Mouse (Mus musculus) inflammation-experienced regulatory T-cells (primary cell): ENCODE results near the gene S1pr4. TPM values are rescaled to one million over a fixed set of nuclear protein-coding genes. Genes with fewer than 3 reads are reported as not detected.

Source experiments
- polyA plus RNA-seq, 2 experiments: library from polyadenylated mRNA; unstranded; fragments of 100-300 nt; shearing (Covaris generic); gene quantifications; one replicate each; pipeline ENCODE4 v1.2.1; 2017

The S1pr4 gene
- 10 to 100 TPM; 59.0 to 73.6 TPM for polyA plus RNA-seq

DNA sequence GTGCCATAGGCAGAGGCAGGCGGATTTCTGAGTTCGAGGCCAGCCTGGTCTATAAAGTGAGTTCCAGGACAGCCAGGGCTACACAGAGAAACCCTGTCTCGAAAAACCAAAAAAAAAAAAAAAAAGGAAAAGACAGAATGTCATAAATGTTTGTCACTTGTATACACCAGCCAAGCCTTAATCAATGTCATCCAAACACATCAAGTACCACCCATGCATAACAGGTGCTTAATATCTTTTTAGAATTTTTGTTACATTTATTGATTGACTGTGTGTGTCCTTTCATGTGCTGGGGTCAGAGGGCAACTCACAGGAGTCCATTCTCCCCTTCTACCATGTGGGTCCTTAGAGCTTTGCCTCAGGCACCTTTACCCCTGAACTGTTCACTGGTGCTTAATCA, at the start of gene S1pr4:
Gene S1pr4 (minus strand): TSS at position 101 of the 400 bp plus-strand sequence.

DNA sequence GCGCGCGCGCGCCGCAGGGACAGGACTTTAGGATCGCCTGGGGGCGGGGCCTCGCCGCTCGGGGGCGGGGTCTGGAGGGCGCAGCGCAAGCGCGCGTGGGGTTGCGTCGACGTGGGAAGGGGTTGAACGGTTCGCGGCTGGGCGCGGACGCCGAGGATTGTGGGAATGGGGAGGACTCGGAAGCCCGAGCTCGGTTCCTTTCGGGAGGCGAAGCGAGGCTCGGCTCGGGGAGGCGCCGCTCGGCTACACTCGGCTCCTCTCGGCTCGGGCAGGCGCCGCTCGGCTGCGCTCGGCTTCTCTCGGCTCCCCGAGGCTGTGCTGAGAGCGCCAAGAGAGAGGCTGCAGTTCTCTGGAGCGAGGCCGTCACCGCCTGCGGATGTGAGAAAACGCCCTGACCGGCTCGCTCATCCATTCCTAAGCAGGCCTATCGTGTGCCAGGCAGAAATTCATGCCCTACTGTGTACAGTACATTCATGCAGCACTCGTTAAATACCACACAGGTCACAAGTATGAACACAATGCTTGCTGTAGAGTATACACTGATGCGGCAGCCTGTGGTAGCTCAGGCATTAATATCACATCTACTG, 45.3 kb upstream of the S1pr4 start, which contains the start of gene Gna11:
Gene Gna11 (minus strand): TSS at position 30 of the 587 bp plus-strand sequence.

DNA sequence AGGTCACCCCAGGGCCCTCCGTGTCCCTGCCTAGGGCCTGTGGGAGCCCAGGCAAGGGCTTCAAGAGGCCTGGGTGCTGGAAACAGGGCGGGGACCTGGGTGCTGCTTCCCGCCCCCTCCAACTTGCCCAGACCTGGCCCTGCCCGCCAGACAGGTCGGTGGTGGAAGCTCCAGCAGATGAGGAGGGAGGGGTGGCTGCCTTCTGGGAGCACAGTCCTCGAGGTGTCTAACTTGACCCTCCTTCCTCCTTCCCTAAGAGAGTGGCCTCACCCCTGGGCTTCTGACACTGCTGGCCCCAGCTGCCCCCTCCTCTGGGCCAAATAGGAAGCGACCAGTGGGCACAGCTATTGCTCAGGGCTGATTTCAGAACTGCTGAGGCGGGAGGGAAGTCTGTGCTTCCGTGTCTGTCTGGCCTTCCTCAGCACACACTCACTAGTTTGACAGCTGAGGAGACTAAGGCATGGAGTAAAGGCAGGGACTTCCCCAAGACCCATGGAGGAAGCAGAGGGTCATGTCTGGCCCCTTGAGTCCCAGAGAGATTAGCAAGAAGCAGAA, 24.2 kb upstream of the S1pr4 start, which contains the start of gene Gna15:
Gene Gna15 (minus strand): TSS at position 175 of the 555 bp plus-strand sequence.

DNA sequence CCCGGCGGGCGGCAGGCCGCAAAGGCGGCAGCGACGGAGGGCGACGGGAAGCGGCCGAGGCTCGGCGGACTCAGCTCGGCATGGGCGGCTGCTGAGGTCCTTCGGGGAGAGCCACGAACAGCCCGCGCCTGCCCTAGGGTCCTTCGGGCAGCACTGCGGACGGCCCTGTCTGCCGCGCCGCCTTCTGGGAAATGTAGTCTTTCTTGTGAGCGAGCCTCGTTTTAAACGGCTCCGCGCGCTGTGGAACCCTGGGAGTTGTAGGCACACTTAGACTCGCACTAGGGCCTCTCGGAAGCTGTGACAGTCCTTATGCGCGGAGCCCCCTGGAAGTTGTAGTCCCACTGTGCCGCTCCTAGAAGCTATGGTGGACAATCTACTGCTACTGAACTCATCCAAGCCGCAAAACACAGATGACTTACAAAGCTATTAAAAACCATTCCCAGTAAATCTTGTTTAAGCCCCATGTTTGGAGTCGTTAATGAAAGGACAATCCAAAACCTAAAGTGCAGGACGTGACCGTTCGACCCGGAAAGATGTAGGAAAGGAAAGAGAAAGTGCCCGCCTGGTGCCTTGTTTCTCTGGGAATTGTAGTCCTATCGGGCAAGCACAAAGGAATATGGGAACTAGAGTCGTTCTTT, 3.5 kb downstream of the S1pr4 start, which contains the start of gene Ncln:
Gene Ncln (minus strand): TSS at position 129 of the 638 bp plus-strand sequence.

DNA sequence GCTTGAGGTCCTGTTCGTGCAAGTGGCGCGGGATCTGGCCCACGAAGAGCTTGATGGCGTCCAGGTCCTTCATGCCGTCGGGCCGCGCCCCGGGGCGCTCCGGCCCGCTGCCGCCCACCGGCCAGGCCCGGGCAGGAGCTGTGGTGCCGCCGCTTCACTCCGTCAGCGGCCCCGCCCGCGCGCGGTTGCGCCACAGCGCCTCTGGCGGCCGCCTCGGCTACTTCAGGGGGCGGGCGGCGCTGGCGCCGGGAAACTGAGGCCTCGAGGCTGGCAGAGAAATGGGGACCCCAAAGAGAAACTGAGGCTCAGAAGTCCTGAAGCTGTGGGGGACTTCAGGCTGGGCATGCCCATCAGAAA, 17.4 kb downstream of the S1pr4 start, which contains the start of gene Celf5:
Gene Celf5 (minus strand): TSS at position 177 of the 357 bp plus-strand sequence.

DNA sequence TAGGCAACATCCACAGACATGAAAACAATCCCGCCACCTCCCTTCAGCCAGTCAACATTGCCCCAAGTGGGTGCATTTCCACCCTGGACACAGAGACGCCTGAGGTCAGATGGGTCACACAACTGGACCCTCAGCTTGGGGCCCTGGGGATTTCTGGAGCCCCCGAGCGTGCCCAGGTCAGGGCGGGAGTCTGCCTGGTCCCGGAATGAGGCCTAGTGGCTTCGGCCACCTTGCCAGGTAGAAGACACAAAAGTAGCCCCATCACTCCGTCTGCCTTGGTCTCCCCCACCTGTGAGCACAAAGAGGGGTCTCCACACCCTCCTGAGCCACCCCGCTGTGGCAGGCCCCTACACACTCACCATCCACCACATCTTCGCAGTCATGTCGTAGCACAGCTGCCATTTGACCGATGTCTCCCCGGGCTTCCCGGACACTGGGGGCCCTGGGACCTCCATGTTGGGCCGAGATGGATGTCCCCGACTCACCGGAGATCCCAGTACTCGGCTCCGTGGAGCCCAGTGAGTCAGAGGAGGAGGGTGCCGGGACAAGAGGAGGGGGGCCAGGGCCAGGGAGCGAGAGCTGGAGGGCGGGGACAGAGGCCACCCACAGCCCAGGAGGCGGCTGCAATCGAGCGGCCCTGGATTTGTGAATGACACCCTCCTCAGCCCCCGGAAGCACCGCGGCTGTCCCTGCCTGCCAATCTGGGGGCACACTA, 44.6 kb downstream of the S1pr4 start, which contains the start of gene Nfic:
Gene Nfic (minus strand): TSS at position 455 of the 715 bp plus-strand sequence.

Other genes with a start within 250 kb of the S1pr4 start
- 100 to 1,000 TPM in 1 of 2 experiments, 10 to 100 TPM in 1; 57.1 to 143 TPM for gene Matk, start 247.2 kb downstream of the S1pr4 start, polyA plus RNA-seq
- 10 to 100 TPM; 81.0 to 96.1 TPM for gene Mrpl54, start 233.2 kb downstream of the S1pr4 start, polyA plus RNA-seq
- 10 to 100 TPM; 42.7 to 44.7 TPM for gene Apba3, start 233.2 kb downstream of the S1pr4 start, polyA plus RNA-seq
- 10 to 100 TPM; 19.3 to 24.9 TPM for gene Tjp3, start 208.6 kb downstream of the S1pr4 start, polyA plus RNA-seq
- 10 to 100 TPM; 83.6 to 95.1 TPM for gene Pip5k1c, start 207.2 kb downstream of the S1pr4 start, polyA plus RNA-seq
- gene Cactin, start 179.0 kb downstream of the S1pr4 start, polyA plus RNA-seq, result 10 to 100 TPM; 61.4 to 82.7 TPM
- gene Tbxa2r, start 171.4 kb downstream of the S1pr4 start, polyA plus RNA-seq, result 10 to 100 TPM; 63.1 to 66.4 TPM
- gene Gipc3, start 156.9 kb downstream of the S1pr4 start, polyA plus RNA-seq, result under 1 TPM in 1 of 2 experiments, not detected in 1; 0.49 TPM
- 10 to 100 TPM; 35.3 to 47.8 TPM for gene Hmg20b, start 149.7 kb downstream of the S1pr4 start, polyA plus RNA-seq
- 1 to 10 TPM; 4.9 to 7.1 TPM for gene Mfsd12, start 142.6 kb downstream of the S1pr4 start, polyA plus RNA-seq
- 1 to 10 TPM; 1.7 to 4.3 TPM for gene 4930404N11Rik, start 134.3 kb downstream of the S1pr4 start, polyA plus RNA-seq
- 10 to 100 TPM; 62.2 to 65.0 TPM for gene Fzr1, start 121.6 kb downstream of the S1pr4 start, polyA plus RNA-seq
- gene Dohh, start 115.7 kb downstream of the S1pr4 start, polyA plus RNA-seq, result 10 to 100 TPM; 30.8 to 32.1 TPM
- gene Gm48551, start 115.7 kb downstream of the S1pr4 start, polyA plus RNA-seq, result 1 to 10 TPM; 2.6 to 5.0 TPM
- 1 to 10 TPM in 1 of 2 experiments, under 1 TPM in 1; 0.57 to 1.1 TPM for gene Gm48552, start 111.1 kb downstream of the S1pr4 start, polyA plus RNA-seq
- gene Smim24, start 107.1 kb downstream of the S1pr4 start, polyA plus RNA-seq, result 1 to 10 TPM in 1 of 2 experiments, not detected in 1; 5.5 TPM
- 10 to 100 TPM; 20.7 to 22.4 TPM for gene Nfic, start 44.5 kb downstream of the S1pr4 start, polyA plus RNA-seq
- gene Celf5, start 17.4 kb downstream of the S1pr4 start, polyA plus RNA-seq, result under 1 TPM; 0.24 to 0.31 TPM
- gene Ncln, start 3.7 kb downstream of the S1pr4 start, polyA plus RNA-seq, result 100 to 1,000 TPM in 1 of 2 experiments, 10 to 100 TPM in 1; 98.8 to 103 TPM
- 10 to 100 TPM; 29.0 to 32.4 TPM for gene Gna15, start 24.1 kb upstream of the S1pr4 start, polyA plus RNA-seq
- 10 to 100 TPM; 15.9 to 26.6 TPM for gene Gna11, start 45.1 kb upstream of the S1pr4 start, polyA plus RNA-seq
- 1,000 to 10,000 TPM; 1,037 to 1,181 TPM for gene Aes, start 59.4 kb upstream of the S1pr4 start, polyA plus RNA-seq
- gene Tle2, start 74.4 kb upstream of the S1pr4 start, polyA plus RNA-seq, result 1 to 10 TPM; 2.8 to 5.1 TPM
- 1 to 10 TPM in 1 of 2 experiments, not detected in 1; 2.2 TPM for gene Tle6, start 100.9 kb upstream of the S1pr4 start, polyA plus RNA-seq
- 1 to 10 TPM; 2.1 to 3.2 TPM for gene BC025920, start 106.1 kb upstream of the S1pr4 start, polyA plus RNA-seq
- 10 to 100 TPM; 12.8 to 18.1 TPM for gene Sirt6, start 127.7 kb upstream of the S1pr4 start, polyA plus RNA-seq
- gene Ankrd24, start 128.4 kb upstream of the S1pr4 start, polyA plus RNA-seq, result 1 to 10 TPM; 2.6 to 4.3 TPM
- 1 to 10 TPM; 7.6 to 9.3 TPM for gene Gm10778, start 148.9 kb upstream of the S1pr4 start, polyA plus RNA-seq
- gene Zfp433, start 204.7 kb upstream of the S1pr4 start, polyA plus RNA-seq, result 10 to 100 TPM; 22.9 to 26.1 TPM